22 mouse cellular contexts compared by ENCODE assay signal in genomic region chr6:118311081-118311480, GRCm38 (mm10).
DNase-seq lines count a peak whose midpoint lies in the region; ATAC-seq lines count a peak whose summit lies in the region.
"Had no signal": no experiment of that assay in that cellular context is flagged by ENCODE, and none has a peak within 500 bp of the region (broad histone marks: within the 10 kb centered on the region; RNA-seq: fewer than 3 reads in every experiment).

No protein-coding gene starts in this region.

- H3K27me3 ChIP-seq in heart, embryonic 10.5 days (ENCODE audit: insufficient read depth, poor library complexity, severe bottlenecking), result no peaks in the 10 kb centered on the region; the same call in none of the 2 replicates
- H3K27me3 ChIP-seq in hindbrain, embryonic 12.5 days, result peaks cover 2% of the 10 kb centered on the region; the same call in 1 of the 2 replicates
- H3K27me3 ChIP-seq: embryonic facial prominence, embryonic 13.5 days; embryonic facial prominence, embryonic 15.5 days had no signal

- no peak overlapping the region for H3K27ac ChIP-seq in heart, embryonic 10.5 days
- no peak overlapping the region for H3K27ac ChIP-seq in hindbrain, embryonic 12.5 days
- H3K27ac ChIP-seq: embryonic facial prominence, embryonic 13.5 days; embryonic facial prominence, embryonic 15.5 days; forebrain, embryonic 10.5 days; forebrain, embryonic 12.5 days had no signal

- intact Hi-C loops in heart, postnatal 36 days (cut with DNase I), result no loop called here

- WGBS in heart, embryonic 10.5 days, result 85% methylated on average over 9 of the region's 9 CpGs
- WGBS in hindbrain, embryonic 12.5 days, result 81% methylated on average over 9 of the region's 9 CpGs

- no peak overlapping the region for H3K4me2 ChIP-seq in hindbrain, embryonic 12.5 days (replicated peaks)
- H3K4me2 ChIP-seq: embryonic facial prominence, embryonic 13.5 days; embryonic facial prominence, embryonic 15.5 days; forebrain, embryonic 12.5 days had no signal

- peak; percentile 9 for DNase-seq in adrenal gland, adult 8-10 months
- no peak for DNase-seq in adrenal gland, postnatal 10 days
- peak; percentile 54 for DNase-seq in heart, embryonic 10.5 days (ENCODE audit: low spot score)
- no peak for DNase-seq in heart, postnatal 36 days
- peak; percentile 32 for DNase-seq in testis, postnatal 10 days (ENCODE audit: low spot score)
- DNase-seq in testis, postnatal 14 days (ENCODE audit: low spot score), result no peak
- DNase-seq: adrenal gland, postnatal 14 days; cerebellum, adult 11 months; cerebellum, adult 18-20 months; cerebellum, adult 8-10 months; cerebellum, adult 9-11 months; cerebellum, postnatal 14 days; cerebellum, postnatal 36 days; embryo, embryonic 11 days had no signal

- no peaks in the 10 kb centered on the region for H3K36me3 ChIP-seq in heart, embryonic 10.5 days
- no peaks in the 10 kb centered on the region for H3K36me3 ChIP-seq in hindbrain, embryonic 12.5 days
- H3K36me3 ChIP-seq: embryonic facial prominence, embryonic 13.5 days; embryonic facial prominence, embryonic 15.5 days; forebrain, embryonic 10.5 days; forebrain, embryonic 12.5 days had no signal

- no peak overlapping the region for H3K4me3 ChIP-seq in heart, embryonic 10.5 days
- H3K4me3 ChIP-seq in hindbrain, embryonic 12.5 days, result no peak overlapping the region
- H3K4me3 ChIP-seq: embryonic facial prominence, embryonic 13.5 days; embryonic facial prominence, embryonic 15.5 days; erythroblast, embryonic 14.5 days; forebrain, embryonic 10.5 days; forebrain, embryonic 12.5 days had no signal

- H3K9me3 ChIP-seq in heart, embryonic 10.5 days, result no peaks in the 10 kb centered on the region
- H3K9me3 ChIP-seq in hindbrain, embryonic 12.5 days (replicated peaks), result no peaks in the 10 kb centered on the region
- H3K9me3 ChIP-seq: embryonic facial prominence, embryonic 13.5 days; embryonic facial prominence, embryonic 15.5 days; forebrain, embryonic 10.5 days; forebrain, embryonic 12.5 days had no signal

- peaks cover 8% of the 10 kb centered on the region for H3K4me1 ChIP-seq in heart, embryonic 10.5 days
- H3K4me1 ChIP-seq in hindbrain, embryonic 12.5 days, result peaks cover 15% of the 10 kb centered on the region

- ATAC-seq in hindbrain, embryonic 12.5 days (ENCODE audit: low FRiP score), result no peak
- ATAC-seq: forebrain, embryonic 14.5 days; forebrain, embryonic 16.5 days had no signal

- H3K9ac ChIP-seq in hindbrain, embryonic 12.5 days, result no peak overlapping the region
- H3K9ac ChIP-seq: embryonic facial prominence, embryonic 13.5 days; embryonic facial prominence, embryonic 15.5 days; forebrain, embryonic 12.5 days had no signal

Comparison
In these comparisons a context has a peak if more than half of its experiments do, and no peak if none do; other contexts are left out.
1. DNase-seq: peak in adrenal gland, adult 8-10 months (single experiment), heart, embryonic 10.5 days (single experiment) and testis, postnatal 10 days (single experiment); none in adrenal gland, postnatal 10 days (single experiment), heart, postnatal 36 days (0 of 2) and testis, postnatal 14 days (single experiment).